20 mouse cellular contexts compared by ENCODE assay signal in genomic region chr16:63816672-63817071, GRCm38 (mm10). TPM values are rescaled to one million over a fixed set of nuclear protein-coding genes. Genes with fewer than 3 reads are reported as not detected.
DNase-seq lines count a peak whose midpoint lies in the region; ATAC-seq lines count a peak whose summit lies in the region.
"Had no signal": no experiment of that assay in that cellular context is flagged by ENCODE, and none has a peak within 500 bp of the region (broad histone marks: within the 10 kb centered on the region; RNA-seq: fewer than 3 reads in every experiment).

No protein-coding gene starts in this region.

- H3K9me3 ChIP-seq in heart, embryonic 12.5 days (replicated peaks): no peaks in the 10 kb centered on the region
- no peaks in the 10 kb centered on the region for H3K9me3 ChIP-seq in midbrain, embryonic 10.5 days (replicated peaks)
- no peaks in the 10 kb centered on the region for H3K9me3 ChIP-seq in midbrain, embryonic 15.5 days
- H3K9me3 ChIP-seq: hindbrain, embryonic 15.5 days; limb, embryonic 10.5 days; liver, embryonic 15.5 days; stomach, embryonic 15.5 days had no signal

- 39% methylated on average over 1 of the region's 1 CpGs for WGBS in heart, embryonic 12.5 days
- WGBS in midbrain, embryonic 10.5 days: 40% methylated on average over 1 of the region's 1 CpGs
- WGBS in midbrain, embryonic 15.5 days: 8% methylated on average over 1 of the region's 1 CpGs

- H3K4me2 ChIP-seq in heart, embryonic 12.5 days: no peak overlapping the region
- H3K4me2 ChIP-seq in midbrain, embryonic 15.5 days: no peak overlapping the region
- H3K4me2 ChIP-seq: liver, embryonic 15.5 days had no signal

- H3K9ac ChIP-seq in heart, embryonic 12.5 days: no peak overlapping the region
- no peak overlapping the region for H3K9ac ChIP-seq in midbrain, embryonic 15.5 days
- H3K9ac ChIP-seq: hindbrain, embryonic 15.5 days; liver, embryonic 15.5 days; stomach, embryonic 15.5 days had no signal

- peak; percentile 10 for DNase-seq in heart, adult 8-10 months (ENCODE audit: low spot score)
- no peak for DNase-seq in midbrain, embryonic 10.5 days (ENCODE audit: low spot score)
- peak; percentile 67 for DNase-seq in cerebellum, adult 8-10 months
- peak; percentile 19 for DNase-seq in forelimb bud, embryonic 11.5 days (ENCODE audit: low read depth, low spot score)
- no peak for DNase-seq in MN1 (ENCODE audit: low spot score)
- no peak for DNase-seq in lung, postnatal 10 days
- DNase-seq: embryo, embryonic 11 days; gastrocnemius, postnatal 14 days; lung, postnatal 4 days; right cerebral cortex, postnatal 4 days; thymus, postnatal 36 days had no signal

- ATAC-seq in heart, embryonic 12.5 days (ENCODE audit: insufficient number of reproducible peaks, low FRiP score): no peak
- ATAC-seq in midbrain, embryonic 15.5 days (replicated peaks): no peak
- ATAC-seq: activated CD4-positive, CD25-positive, alpha-beta regulatory T cell, adult 4 months had no signal

- H3K27ac ChIP-seq in heart, embryonic 12.5 days (ENCODE audit: poor library complexity, severe bottlenecking): no peak overlapping the region
- H3K27ac ChIP-seq in midbrain, embryonic 10.5 days (replicated peaks): peak overlapping the region; percentile 52; the same call in 1 of the 2 replicates
- no peak overlapping the region for H3K27ac ChIP-seq in midbrain, embryonic 15.5 days
- H3K27ac ChIP-seq: liver, embryonic 15.5 days had no signal

- no peaks in the 10 kb centered on the region for H3K27me3 ChIP-seq in heart, embryonic 12.5 days (replicated peaks)
- H3K27me3 ChIP-seq in midbrain, embryonic 10.5 days (ENCODE audit: low read depth, poor library complexity, severe bottlenecking): no peaks in the 10 kb centered on the region
- no peaks in the 10 kb centered on the region for H3K27me3 ChIP-seq in midbrain, embryonic 15.5 days (replicated peaks)
- H3K27me3 ChIP-seq: hindbrain, embryonic 15.5 days; liver, embryonic 15.5 days; stomach, embryonic 15.5 days had no signal

- 0 out of 2 replicates have a peak, but pooled peaks cover 4% of the 10 kb centered on the region for H3K4me1 ChIP-seq in heart, embryonic 12.5 days (replicated peaks)
- peaks cover 24% of the 10 kb centered on the region for H3K4me1 ChIP-seq in midbrain, embryonic 10.5 days
- no peaks in the 10 kb centered on the region for H3K4me1 ChIP-seq in midbrain, embryonic 15.5 days
- H3K4me1 ChIP-seq: liver, embryonic 15.5 days; stomach, embryonic 15.5 days had no signal

- H3K4me3 ChIP-seq in heart, embryonic 12.5 days: no peak overlapping the region
- no peak overlapping the region for H3K4me3 ChIP-seq in midbrain, embryonic 10.5 days
- no peak overlapping the region for H3K4me3 ChIP-seq in midbrain, embryonic 15.5 days
- H3K4me3 ChIP-seq: erythroblast, embryonic 14.5 days; hindbrain, embryonic 15.5 days; limb, embryonic 10.5 days; liver, embryonic 15.5 days; myocyte; stomach, embryonic 15.5 days had no signal

- H3K36me3 ChIP-seq in heart, embryonic 12.5 days: no peaks in the 10 kb centered on the region
- no peaks in the 10 kb centered on the region for H3K36me3 ChIP-seq in midbrain, embryonic 10.5 days
- H3K36me3 ChIP-seq in midbrain, embryonic 15.5 days (replicated peaks): no peaks in the 10 kb centered on the region
- H3K36me3 ChIP-seq: hindbrain, embryonic 15.5 days; limb, embryonic 10.5 days; liver, embryonic 15.5 days; stomach, embryonic 15.5 days had no signal

RNA-seq across cellular contexts. Expression of gene Epha3, which starts 47.3 kb away (rescaled TPM):
- total RNA-seq in heart, adult 8-10 months (2022): under 1 TPM; 0.20 to 0.73 (median 0.53) TPM
- 11.9 and 13.4 TPM in 2 replicates for polyA plus RNA-seq in heart, embryonic 12.5 days (2016; fragmentation: Nextera tagmentation; extraction: Ambion mirVana)
- polyA plus RNA-seq in midbrain, embryonic 10.5 days (2016; fragmentation: Nextera tagmentation; extraction: Ambion mirVana): 26.7 and 34.6 TPM in 2 replicates
- 16.5 and 22.3 TPM in 2 replicates for polyA plus RNA-seq in midbrain, embryonic 15.5 days (2015; fragmentation: Nextera tagmentation; extraction: Ambion mirVana)
- polyA plus RNA-seq: erythroblast, embryonic 14.5 days had no signal

Comparison
In these comparisons a context has a peak if more than half of its experiments do, and no peak if none do; other contexts are left out.
1. DNase-seq: peak in heart, adult 8-10 months (single experiment), cerebellum, adult 8-10 months (single experiment) and forelimb bud, embryonic 11.5 days (single experiment); none in midbrain, embryonic 10.5 days (single experiment), MN1 (single experiment) and lung, postnatal 10 days (single experiment).